Mouse (Mus musculus): Measurements from ENCODE around the gene Parpbp. TPM values are rescaled to one million over a fixed set of nuclear protein-coding genes. Genes with fewer than 3 reads are reported as not detected.

Parpbp gene
- polyA plus RNA-seq, 1 experiment from 2014 or later: 14.8 TPM

DNA sequence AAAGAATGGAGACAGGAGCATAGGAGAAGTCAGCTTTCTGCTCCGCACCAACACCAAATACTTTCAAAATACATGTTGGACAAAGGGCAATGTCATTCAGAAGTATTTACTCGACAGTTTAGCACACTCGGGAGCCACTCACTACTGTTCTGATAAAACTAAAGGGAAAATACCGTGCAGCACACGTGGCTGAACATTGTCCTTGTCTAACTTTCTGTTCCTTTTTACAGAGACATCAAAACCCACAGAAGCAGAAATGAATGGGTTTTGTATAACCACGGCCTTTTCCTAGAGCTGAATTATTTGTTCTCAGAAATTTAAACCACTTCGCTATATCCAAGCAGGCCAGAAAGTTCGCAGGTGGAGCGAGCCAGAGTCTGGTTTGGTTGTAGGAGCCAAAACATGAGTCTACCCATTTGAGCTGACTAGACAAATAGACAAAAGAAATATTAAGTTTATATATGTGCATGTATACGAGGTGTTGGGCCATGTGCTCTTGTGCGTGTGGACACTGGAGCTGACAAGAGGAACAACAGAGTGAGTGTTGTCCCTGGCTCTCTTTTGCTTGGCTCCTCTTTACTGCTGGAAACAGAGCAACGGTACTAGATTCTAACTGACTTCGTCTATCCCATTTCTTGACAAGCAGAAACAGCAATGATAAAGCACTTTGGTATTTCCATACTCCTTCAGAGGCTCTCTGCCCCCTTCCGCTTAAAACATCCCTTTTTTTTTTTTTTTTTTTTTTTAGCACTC, 92.3 kb downstream of the Parpbp start:
- Histone ChIP-seq H3K4me1 (ENCODE audit: control insufficient read depth, insufficient read depth, low read length) (no peaks in the 10 kb centered on the region), H3K4me2 (no peak overlapping the region), H3K36me3 (ENCODE audit: control insufficient read depth, insufficient read depth, low read length) (no peaks in the 10 kb centered on the region), H3K4me3 (ENCODE audit: low read depth, low read length) (no peak overlapping the region), H3K27me3 (ENCODE audit: control insufficient read depth, insufficient read depth, low read length) (no peaks in the 10 kb centered on the region), H3K9me3 (replicated peaks; ENCODE audit: control insufficient read depth, low read length) (no peaks in the 10 kb centered on the region), H3K9ac (ENCODE audit: low read depth, low read length) (no peak overlapping the region), H3K27ac (ENCODE audit: low read depth, low read length) (no peak overlapping the region)
- no peak for ATAC-seq (replicated peaks; ENCODE audit: insufficient number of reproducible peaks, low FRiP score, low TSS enrichment)
- whole genome bisulfite sequencing (ENCODE audit: insufficient replicate concordance): 74% methylated on average over 14 of the region's 14 CpGs

DNA sequence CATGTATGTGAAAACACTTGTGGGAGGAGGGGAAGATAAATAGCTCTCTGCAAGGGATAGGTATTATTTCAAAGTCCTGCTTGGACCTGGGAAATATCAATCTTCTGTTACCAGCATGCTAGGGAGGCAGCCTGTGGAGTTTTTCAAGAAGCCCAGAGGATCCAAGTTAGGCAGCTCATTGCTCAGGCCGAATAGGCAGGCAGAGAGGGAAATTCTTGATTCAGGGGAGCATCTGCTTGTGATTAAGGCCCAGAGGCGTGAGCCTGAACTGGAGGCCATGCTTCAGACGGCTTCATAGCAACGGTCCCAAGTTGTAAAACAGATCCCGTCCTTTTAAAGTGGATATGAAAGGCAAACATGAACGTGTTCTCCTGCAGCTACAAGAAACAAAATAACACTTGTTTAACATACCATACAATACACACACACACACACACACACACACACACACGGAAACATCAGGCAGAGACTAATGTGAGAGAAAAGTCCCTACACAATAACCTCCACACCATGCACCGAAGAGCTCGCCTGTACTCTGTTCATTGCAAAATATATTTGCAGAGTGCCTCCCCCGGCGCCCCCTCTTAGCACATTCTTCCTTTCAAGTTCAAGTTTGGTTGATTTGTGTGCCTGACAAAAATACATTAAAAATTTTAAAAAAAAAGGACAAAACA, 100.5 kb downstream of the Parpbp start:
- Histone ChIP-seq H3K4me1 (ENCODE audit: control insufficient read depth, insufficient read depth, low read length) (no peaks in the 10 kb centered on the region), H3K4me2 (no peak overlapping the region), H3K9ac (ENCODE audit: low read depth, low read length) (no peak overlapping the region), H3K4me3 (ENCODE audit: low read depth, low read length) (no peak overlapping the region), H3K36me3 (ENCODE audit: control insufficient read depth, insufficient read depth, low read length) (no peaks in the 10 kb centered on the region), H3K27ac (ENCODE audit: low read depth, low read length) (no peak overlapping the region), H3K27me3 (ENCODE audit: control insufficient read depth, insufficient read depth, low read length) (no peaks in the 10 kb centered on the region), H3K9me3 (replicated peaks; ENCODE audit: control insufficient read depth, low read length) (no peaks in the 10 kb centered on the region)
- ATAC-seq (replicated peaks; ENCODE audit: insufficient number of reproducible peaks, low FRiP score, low TSS enrichment): no peak
- WGBS (ENCODE audit: insufficient replicate concordance): 65% methylated on average over 11 of the region's 11 CpGs

DNA sequence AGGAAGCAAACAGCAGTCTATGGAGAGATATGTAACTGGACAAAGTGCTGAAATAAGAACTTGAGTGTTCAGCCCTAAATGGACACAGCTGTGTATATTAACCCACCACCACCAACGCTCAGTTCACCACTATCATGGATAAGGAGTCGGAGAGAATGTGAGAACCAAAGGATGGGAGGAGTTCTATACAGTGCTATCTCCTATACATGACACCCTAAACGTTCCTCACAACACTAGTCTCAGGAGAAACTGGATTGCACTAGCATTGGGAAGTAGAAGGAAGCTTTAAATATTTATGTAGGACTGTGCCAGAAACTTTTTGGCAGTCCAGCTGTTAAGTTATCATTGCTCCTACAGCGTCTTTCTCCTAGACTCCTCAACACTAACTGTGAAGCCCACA, 102.4 kb downstream of the Parpbp start:
- H3K27ac ChIP-seq (ENCODE audit: low read depth, low read length): no peak overlapping the region
- H3K9ac ChIP-seq (ENCODE audit: low read depth, low read length): no peak overlapping the region
- H3K4me1 ChIP-seq (ENCODE audit: control insufficient read depth, insufficient read depth, low read length): no peaks in the 10 kb centered on the region
- no peaks in the 10 kb centered on the region for H3K36me3 ChIP-seq (ENCODE audit: control insufficient read depth, insufficient read depth, low read length)
- no peak overlapping the region for H3K4me2 ChIP-seq
- H3K27me3 ChIP-seq (ENCODE audit: control insufficient read depth, insufficient read depth, low read length): no peaks in the 10 kb centered on the region
- H3K4me3 ChIP-seq (ENCODE audit: low read depth, low read length): no peak overlapping the region
- ATAC-seq (replicated peaks; ENCODE audit: insufficient number of reproducible peaks, low FRiP score, low TSS enrichment): no peak
- H3K9me3 ChIP-seq (replicated peaks; ENCODE audit: control insufficient read depth, low read length): no peaks in the 10 kb centered on the region
- WGBS (ENCODE audit: insufficient replicate concordance): 71% methylated on average over 4 of the region's 4 CpGs

Other genes starting within 250 kb of the Parpbp start
- gene Pmch, start 55.9 kb downstream of the Parpbp start, polyA plus RNA-seq (2014; fragmentation: Nextera tagmentation; extraction: Ambion mirVana): 0.84 and 1.1 TPM in 2 replicates
- gene Nup37, start 51 bp upstream of the Parpbp start, polyA plus RNA-seq (2014; fragmentation: Nextera tagmentation; extraction: Ambion mirVana): 44.2 and 46.7 TPM in 2 replicates
- gene Washc3, start 54.2 kb upstream of the Parpbp start, polyA plus RNA-seq (2014; fragmentation: Nextera tagmentation; extraction: Ambion mirVana): 49.3 and 53.4 TPM in 2 replicates
- 0.39 and 1.1 TPM in 2 replicates for gene Dram1, start 232.1 kb upstream of the Parpbp start, polyA plus RNA-seq (2014; fragmentation: Nextera tagmentation; extraction: Ambion mirVana)
- gene Gnptab, start 232.2 kb upstream of the Parpbp start, polyA plus RNA-seq (2014; fragmentation: Nextera tagmentation; extraction: Ambion mirVana): 8.3 and 8.9 TPM in 2 replicates